Mouse (Mus musculus) testis, adult 2 months (tissue): ENCODE measurements around the gene Kctd21. TPM values are rescaled to one million over a fixed set of nuclear protein-coding genes. Genes with fewer than 3 reads are reported as not detected.

Source experiments
- H3K27ac ChIP-seq: fragments of 200-500 bp; 2 replicates; pipeline ENCODE4 v1.5.1; 2012; ENCODE audit warnings: low read depth, low read length; ENCODE audit not compliant: control insufficient read depth, insufficient read depth
- H3K27me3 ChIP-seq: fragments of 200-500 bp; 2 replicates; pipeline ENCODE4 v1.6.1; 2012; ENCODE audit warnings: mild to moderate bottlenecking, low read length, moderate library complexity; ENCODE audit not compliant: control insufficient read depth, insufficient read depth
- H3K36me3 ChIP-seq: fragments of 200-500 bp; 2 replicates; pipeline ENCODE4 v1.6.1; 2012; ENCODE audit warnings: mild to moderate bottlenecking, low read length; ENCODE audit not compliant: control insufficient read depth, insufficient read depth
- H3K4me1 ChIP-seq: fragments of 200-500 bp; 2 replicates; pipeline ENCODE4 v1.6.1; 2012; ENCODE audit warnings: low read length; ENCODE audit not compliant: control insufficient read depth, insufficient read depth
- H3K4me3 ChIP-seq: fragments of 200-500 bp; 2 replicates; pipeline ENCODE4 v1.5.1; 2012; ENCODE audit warnings: low read depth, mild to moderate bottlenecking, low read length, moderate library complexity, mixed read lengths; ENCODE audit not compliant: control insufficient read depth
- CTCF ChIP-seq: fragments of 200-500 bp; IDR thresholded peaks from 2 replicates; pipeline ENCODE4 v1.5.1; 2012; ENCODE audit warnings: low read depth, mild to moderate bottlenecking, inconsistent platforms, low read length, moderate library complexity; ENCODE audit not compliant: control insufficient read depth, insufficient read depth, insufficient replicate concordance
- POLR2A ChIP-seq: fragments of 200-500 bp; IDR thresholded peaks from 2 replicates; pipeline ENCODE4 v1.6.1; 2012; ENCODE audit warnings: low read depth, mild to moderate bottlenecking, inconsistent platforms, low read length, moderate library complexity; ENCODE audit not compliant: control insufficient read depth
- polyA plus RNA-seq: library from polyadenylated mRNA; depleted of rRNA; stranded (reverse); fragments of >200 nt; gene quantifications from 2 replicates; pipeline ENCODE4 v1.2.3, GENCODE M21; 2012

Gene Kctd21
- polyA plus RNA-seq, 1 experiment, result 1.2 TPM

- no peak overlapping the region for H3K27ac ChIP-seq
- no peaks in the 10 kb centered on the region for H3K36me3 ChIP-seq
- H3K4me1 ChIP-seq, result peaks cover 16% of the 10 kb centered on the region
- no peaks in the 10 kb centered on the region for H3K27me3 ChIP-seq
- peak overlapping the region; percentile 74 for H3K4me3 ChIP-seq
- TF ChIP-seq CTCF, result no peak
- TF ChIP-seq POLR2A, result no peak
Measured at GRCm38 (mm10) chr7:97325156-97325985, 6.8 kb upstream of the Kctd21 start.

DNA sequence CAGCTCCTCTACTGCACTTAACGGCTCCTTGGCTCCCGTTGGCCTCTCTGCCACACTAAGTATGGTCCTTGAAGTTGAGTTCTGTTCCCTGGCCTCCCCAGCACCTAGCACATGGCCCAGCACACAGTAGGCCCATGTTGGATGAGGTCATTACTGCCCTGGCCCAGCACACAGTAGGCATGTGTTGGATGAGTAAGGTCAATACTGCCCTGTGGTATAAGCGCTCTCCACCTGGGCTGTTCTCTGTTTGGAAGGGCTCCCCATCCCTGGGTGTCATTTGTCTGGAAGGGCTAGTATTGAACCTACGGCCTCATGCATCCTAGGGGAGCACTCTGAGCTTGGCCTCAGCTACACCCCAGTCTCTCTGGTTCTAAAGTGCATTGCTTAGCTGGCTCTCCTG is 4.8 kb upstream of the Kctd21 start:
- TF ChIP-seq POLR2A, result no peak
- Histone ChIP-seq H3K27me3 (no peaks in the 10 kb centered on the region), H3K4me3 (no peak overlapping the region)

GRCm38 (mm10) chr7:97328891-97329588 is 3.1 kb upstream of the Kctd21 start:
- no peak for TF ChIP-seq CTCF
- no peak for TF ChIP-seq POLR2A
- Histone ChIP-seq H3K27me3 (no peaks in the 10 kb centered on the region), H3K27ac (no peak overlapping the region), H3K4me1 (peaks cover 26% of the 10 kb centered on the region), H3K36me3 (no peaks in the 10 kb centered on the region), H3K4me3 (no peak overlapping the region)

More for the DNA sequence above, 4.8 kb upstream of the Kctd21 start:
- H3K4me1 ChIP-seq, result peaks cover 20% of the 10 kb centered on the region
- H3K27ac ChIP-seq, result no peak overlapping the region
- H3K36me3 ChIP-seq, result no peaks in the 10 kb centered on the region

DNA sequence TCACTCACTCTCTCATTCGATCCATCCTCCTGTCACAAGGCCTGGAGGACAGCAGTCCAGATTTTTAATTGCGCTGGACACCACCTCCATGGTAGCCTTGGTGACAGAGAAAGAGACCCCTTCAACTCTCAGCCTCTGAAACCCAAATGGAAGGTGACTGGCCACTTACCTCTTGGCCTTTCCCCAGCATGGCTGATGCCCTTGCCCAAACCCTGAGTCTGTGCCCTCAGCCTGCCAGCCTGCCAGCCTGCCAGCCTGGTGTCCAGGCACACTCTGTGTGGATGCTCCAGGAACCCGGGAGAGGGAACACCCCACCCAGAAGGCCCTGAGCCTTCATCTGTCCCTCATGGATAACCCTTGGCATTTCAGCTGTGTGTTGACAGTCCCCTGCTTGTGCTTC is 2.5 kb upstream of the Kctd21 start:
- peaks cover 26% of the 10 kb centered on the region for H3K4me1 ChIP-seq
- TF ChIP-seq CTCF, result no peak
- no peak for TF ChIP-seq POLR2A
- no peak overlapping the region for H3K4me3 ChIP-seq
- no peaks in the 10 kb centered on the region for H3K27me3 ChIP-seq
- H3K27ac ChIP-seq, result no peak overlapping the region
- no peaks in the 10 kb centered on the region for H3K36me3 ChIP-seq

- Histone ChIP-seq H3K4me3 (peak overlapping the region; percentile 93), H3K4me1 (peaks cover 15% of the 10 kb centered on the region), H3K36me3 (no peaks in the 10 kb centered on the region), H3K27ac (no peak overlapping the region), H3K27me3 (no peaks in the 10 kb centered on the region)
- TF ChIP-seq CTCF (no peak), POLR2A (no peak)
Measured at GRCm38 (mm10) chr7:97330931-97331645, 1.0 kb upstream of the Kctd21 start.

GRCm38 (mm10) chr7:97332667-97333041 is 527 bp downstream of the Kctd21 start:
- TF ChIP-seq POLR2A, result no peak
- peak overlapping the region; percentile 93 for H3K4me3 ChIP-seq
- H3K27me3 ChIP-seq, result no peaks in the 10 kb centered on the region
- H3K36me3 ChIP-seq, result no peaks in the 10 kb centered on the region
- no peak overlapping the region for H3K27ac ChIP-seq
- H3K4me1 ChIP-seq, result peaks cover 15% of the 10 kb centered on the region
